Mouse (Mus musculus) hindbrain, embryonic 15.5 days (tissue): ENCODE results near the gene Synj2. TPM values are rescaled to one million over a fixed set of nuclear protein-coding genes. Genes with fewer than 3 reads are reported as not detected.
A peak's percentile ranks its signal among the peaks of the same experiment; 100 is the strongest.

ENCODE experiments used
- ATAC-seq: fragments of 200-750 bp; cut with Nextera tagmentation; 2 replicates; pipeline ENCODE4 v1.8.0; 2017; ENCODE audit warnings: low read depth, moderate number of reproducible peaks, moderate TSS enrichment; ENCODE audit not compliant: low FRiP score
- H3K27ac ChIP-seq: fragments of 300-500 bp; sonication (generic); replicated peaks from 2 replicates; pipeline ENCODE4 v1.5.1; 2015; ENCODE audit warnings: mild to moderate bottlenecking, inconsistent platforms
- H3K27me3 ChIP-seq: fragments of 300-500 bp; sonication (generic); 2 replicates; pipeline ENCODE4 v1.6.1; 2015; ENCODE audit warnings: control low read depth, inconsistent platforms
- H3K36me3 ChIP-seq: fragments of 300-500 bp; sonication (generic); 2 replicates; pipeline ENCODE4 v1.6.1; 2015; ENCODE audit warnings: control low read depth, inconsistent platforms
- H3K4me1 ChIP-seq: fragments of 300-500 bp; sonication (generic); replicated peaks from 2 replicates; pipeline ENCODE4 v1.6.1; 2015; ENCODE audit warnings: control low read depth, inconsistent platforms
- H3K4me2 ChIP-seq: fragments of 300-500 bp; sonication (generic); 2 replicates; pipeline ENCODE4 v1.6.1; 2015; ENCODE audit warnings: moderate library complexity, mild to moderate bottlenecking, inconsistent platforms
- H3K4me3 ChIP-seq: fragments of 300-500 bp; sonication (generic); 2 replicates; pipeline ENCODE4 v1.5.1; 2015; ENCODE audit warnings: mild to moderate bottlenecking, inconsistent platforms
- H3K9ac ChIP-seq: fragments of 300-500 bp; sonication (generic); 2 replicates; pipeline ENCODE4 v1.6.1; 2015; ENCODE audit warnings: inconsistent platforms
- H3K9me3 ChIP-seq: fragments of 300-500 bp; sonication (generic); 2 replicates; pipeline ENCODE4 v1.6.1; 2016; ENCODE audit warnings: control low read depth, inconsistent platforms
- WGBS: fragments of 180-500 bp; shearing (Covaris S2); methylation state at CpG from one replicate; pipeline ENCODE4 v1.1.7; 2015; 5-methylcytosine and 5-hydroxymethylcytosine counted together
- polyA plus RNA-seq: library from polyadenylated mRNA; unstranded; fragments of >200 nt; fragmentation: Nextera tagmentation; extraction: Ambion mirVana; gene quantifications from 2 replicates; pipeline ENCODE4 v1.2.1, GENCODE M21; 2015

Synj2 gene
- polyA plus RNA-seq, 1 experiment from 2014 or later, result 1.7 TPM

- Histone ChIP-seq H3K4me2 (no peak overlapping the region), H3K27me3 (no peaks in the 10 kb centered on the region), H3K36me3 (no peaks in the 10 kb centered on the region), H3K9ac (no peak overlapping the region), H3K4me3 (no peak overlapping the region), H3K4me1 (peaks cover 5% of the 10 kb centered on the region; the same call in 1 of the 2 replicates), H3K9me3 (no peaks in the 10 kb centered on the region), H3K27ac (no peak overlapping the region)
- no peak for ATAC-seq
- whole genome bisulfite sequencing, result 84% methylated on average over 14 of the region's 14 CpGs
Measured at GRCm38 (mm10) chr17:5996589-5996988, 55.5 kb downstream of the Synj2 start.

- H3K4me1 ChIP-seq, result peaks cover 5% of the 10 kb centered on the region; the same call in 1 of the 2 replicates
- no peak overlapping the region for H3K27ac ChIP-seq
- H3K36me3 ChIP-seq, result no peaks in the 10 kb centered on the region
- no peak overlapping the region for H3K4me3 ChIP-seq
- no peak overlapping the region for H3K9ac ChIP-seq
- WGBS, result 68% methylated on average over 16 of the region's 16 CpGs
- H3K9me3 ChIP-seq, result no peaks in the 10 kb centered on the region
- ATAC-seq, result 0 out of 2 replicates have a peak, but pooled peaks have one; percentile 61
- no peaks in the 10 kb centered on the region for H3K27me3 ChIP-seq
- H3K4me2 ChIP-seq, result no peak overlapping the region
Measured at GRCm38 (mm10) chr17:5997380-5998234, 56.5 kb downstream of the Synj2 start.

- Histone ChIP-seq H3K9ac (no peak overlapping the region), H3K9me3 (no peaks in the 10 kb centered on the region), H3K4me2 (no peak overlapping the region), H3K36me3 (no peaks in the 10 kb centered on the region), H3K27me3 (no peaks in the 10 kb centered on the region), H3K27ac (no peak overlapping the region), H3K4me3 (no peak overlapping the region), H3K4me1 (peaks cover 5% of the 10 kb centered on the region; the same call in 1 of the 2 replicates)
- no peak for ATAC-seq
Measured at GRCm38 (mm10) chr17:5998235-5998500, 57.1 kb downstream of the Synj2 start.

GRCm38 (mm10) chr17:5999039-5999543 is 58.0 kb downstream of the Synj2 start:
- 87% methylated on average over 5 of the region's 5 CpGs for WGBS
- Histone ChIP-seq H3K9ac (no peak overlapping the region), H3K27me3 (no peaks in the 10 kb centered on the region), H3K36me3 (no peaks in the 10 kb centered on the region), H3K4me2 (no peak overlapping the region), H3K4me3 (no peak overlapping the region), H3K27ac (no peak overlapping the region), H3K4me1 (peaks cover 5% of the 10 kb centered on the region; the same call in 1 of the 2 replicates), H3K9me3 (no peaks in the 10 kb centered on the region)
- ATAC-seq, result no peak

- H3K4me1 ChIP-seq, result peaks cover 11% of the 10 kb centered on the region
- no peaks in the 10 kb centered on the region for H3K9me3 ChIP-seq
- no peaks in the 10 kb centered on the region for H3K36me3 ChIP-seq
- H3K4me2 ChIP-seq, result no peak overlapping the region
- no peak overlapping the region for H3K9ac ChIP-seq
- H3K27ac ChIP-seq, result no peak overlapping the region
- no peak for ATAC-seq
- 83% methylated on average over 8 of the region's 8 CpGs for WGBS
- no peak overlapping the region for H3K4me3 ChIP-seq
- no peaks in the 10 kb centered on the region for H3K27me3 ChIP-seq
Measured at GRCm38 (mm10) chr17:6000864-6001319, 59.8 kb downstream of the Synj2 start.

- no peak overlapping the region for H3K27ac ChIP-seq
- ATAC-seq, result no peak
- 86% methylated on average over 6 of the region's 6 CpGs for WGBS
- H3K4me3 ChIP-seq, result no peak overlapping the region
- no peak overlapping the region for H3K9ac ChIP-seq
- peaks cover 16% of the 10 kb centered on the region for H3K4me1 ChIP-seq
- H3K9me3 ChIP-seq, result no peaks in the 10 kb centered on the region
- no peaks in the 10 kb centered on the region for H3K27me3 ChIP-seq
- H3K36me3 ChIP-seq, result no peaks in the 10 kb centered on the region
- no peak overlapping the region for H3K4me2 ChIP-seq
Measured at GRCm38 (mm10) chr17:6001389-6001788, 60.3 kb downstream of the Synj2 start.

GRCm38 (mm10) chr17:6001836-6002235 is 60.8 kb downstream of the Synj2 start:
- Histone ChIP-seq H3K4me2 (no peak overlapping the region), H3K36me3 (no peaks in the 10 kb centered on the region), H3K4me3 (no peak overlapping the region), H3K4me1 (peaks cover 18% of the 10 kb centered on the region), H3K9ac (no peak overlapping the region), H3K27me3 (no peaks in the 10 kb centered on the region), H3K9me3 (no peaks in the 10 kb centered on the region), H3K27ac (no peak overlapping the region)
- 85% methylated on average over 7 of the region's 7 CpGs for WGBS
- no peak for ATAC-seq

- WGBS, result 90% methylated on average over 6 of the region's 6 CpGs
- no peak overlapping the region for H3K4me2 ChIP-seq
- H3K27ac ChIP-seq, result no peak overlapping the region
- H3K4me1 ChIP-seq, result peaks cover 13% of the 10 kb centered on the region
- H3K27me3 ChIP-seq, result no peaks in the 10 kb centered on the region
- H3K9ac ChIP-seq, result no peak overlapping the region
- no peaks in the 10 kb centered on the region for H3K9me3 ChIP-seq
- ATAC-seq, result no peak
- H3K36me3 ChIP-seq, result no peaks in the 10 kb centered on the region
- no peak overlapping the region for H3K4me3 ChIP-seq
Measured at GRCm38 (mm10) chr17:6002563-6002962, 61.5 kb downstream of the Synj2 start.

GRCm38 (mm10) chr17:6003661-6004060 is 62.6 kb downstream of the Synj2 start:
- H3K27me3 ChIP-seq, result no peaks in the 10 kb centered on the region
- no peak overlapping the region for H3K9ac ChIP-seq
- H3K36me3 ChIP-seq, result no peaks in the 10 kb centered on the region
- no peak overlapping the region for H3K27ac ChIP-seq
- H3K4me2 ChIP-seq, result no peak overlapping the region
- WGBS, result 93% methylated on average over 6 of the region's 6 CpGs
- H3K9me3 ChIP-seq, result no peaks in the 10 kb centered on the region
- H3K4me3 ChIP-seq, result no peak overlapping the region
- H3K4me1 ChIP-seq, result peaks cover 13% of the 10 kb centered on the region
- no peak for ATAC-seq

GRCm38 (mm10) chr17:6005246-6005637 is 64.2 kb downstream of the Synj2 start:
- no peaks in the 10 kb centered on the region for H3K27me3 ChIP-seq
- H3K4me2 ChIP-seq, result no peak overlapping the region
- 11% methylated on average over 14 of the region's 14 CpGs for WGBS
- H3K4me3 ChIP-seq, result no peak overlapping the region
- peaks cover 13% of the 10 kb centered on the region for H3K4me1 ChIP-seq
- no peaks in the 10 kb centered on the region for H3K9me3 ChIP-seq
- no peaks in the 10 kb centered on the region for H3K36me3 ChIP-seq
- no peak overlapping the region for H3K9ac ChIP-seq
- peak; percentile 36; the same call in 1 of the 2 replicates for ATAC-seq
- no peak overlapping the region for H3K27ac ChIP-seq

GRCm38 (mm10) chr17:6005638-6006471 is 64.8 kb downstream of the Synj2 start:
- Histone ChIP-seq H3K9me3 (no peaks in the 10 kb centered on the region), H3K36me3 (no peaks in the 10 kb centered on the region), H3K4me2 (no peak overlapping the region), H3K9ac (no peak overlapping the region), H3K27ac (peak overlapping the region; percentile 63), H3K4me1 (peaks cover 13% of the 10 kb centered on the region), H3K4me3 (no peak overlapping the region), H3K27me3 (no peaks in the 10 kb centered on the region)
- 32% methylated on average over 14 of the region's 14 CpGs for WGBS
- ATAC-seq, result peak; percentile 65; the same call in 1 of the 2 replicates
